Mouse (Mus musculus) brain, embryonic 18.5 days (tissue): Measurements from ENCODE around the gene Ngp.
"Not testable (repeated sequence)": the region's sequence is repeated elsewhere in the genome, so short reads cannot be mapped to it uniquely, and the experiment has no call there.

ENCODE experiments used
- DNase-seq: peaks from one replicate; pipeline ENCODE4 v3.0.0-alpha.2; 2012; ENCODE audit warnings: low read depth, low spot score

Ngp gene

GRCm38 (mm10) chr9:110419511-110420112, at the start of gene Ngp:
TSS of gene Ngp (plus strand) at chr9:110419747.
- DNase-seq = no peak

GRCm38 (mm10) chr9:110369860-110370259, 49.7 kb upstream of the Ngp start:
- DNase-seq = no peak

GRCm38 (mm10) chr9:110373871-110374270, 45.7 kb upstream of the Ngp start:
- no peak for DNase-seq

- no peak for DNase-seq
These were observed 43.9 kb upstream of the Ngp start for GRCm38 (mm10) chr9:110375668-110376067.

GRCm38 (mm10) chr9:110377655-110378054, 41.9 kb upstream of the Ngp start:
- DNase-seq = not testable (repeated sequence)

GRCm38 (mm10) chr9:110379361-110379760, 40.2 kb upstream of the Ngp start:
- no peak for DNase-seq

- no peak for DNase-seq
These were observed 38.9 kb upstream of the Ngp start for GRCm38 (mm10) chr9:110380662-110381061.

- DNase-seq = no peak
These were observed 38.3 kb upstream of the Ngp start for GRCm38 (mm10) chr9:110381292-110381691.

- no peak for DNase-seq
These were observed 35.1 kb upstream of the Ngp start for GRCm38 (mm10) chr9:110384369-110384929.

- DNase-seq = no peak
These were observed 31.5 kb upstream of the Ngp start for GRCm38 (mm10) chr9:110388011-110388410.

GRCm38 (mm10) chr9:110390843-110391242, 28.7 kb upstream of the Ngp start:
- no peak for DNase-seq

GRCm38 (mm10) chr9:110393295-110393694, 26.3 kb upstream of the Ngp start:
- no peak for DNase-seq

- no peak for DNase-seq
These were observed 18.9 kb upstream of the Ngp start for GRCm38 (mm10) chr9:110400650-110401049.

GRCm38 (mm10) chr9:110402731-110403130, 16.8 kb upstream of the Ngp start:
- DNase-seq = no peak

GRCm38 (mm10) chr9:110403240-110403639, 16.3 kb upstream of the Ngp start:
- not testable (repeated sequence) for DNase-seq

- DNase-seq = peak; percentile 6
These were observed 12.0 kb upstream of the Ngp start for GRCm38 (mm10) chr9:110407311-110408098.

- DNase-seq = peak; percentile 96
These were observed 11.3 kb upstream of the Ngp start, which contains the start of gene Ptpn23 for GRCm38 (mm10) chr9:110408099-110408773. TSS of gene Ptpn23 (minus strand) at chr9:110408213.

GRCm38 (mm10) chr9:110410908-110411887, 8.3 kb upstream of the Ngp start:
- peak; percentile 14 for DNase-seq

GRCm38 (mm10) chr9:110412926-110413325, 6.6 kb upstream of the Ngp start:
- no peak for DNase-seq

GRCm38 (mm10) chr9:110413785-110414184, 5.8 kb upstream of the Ngp start:
- no peak for DNase-seq

- DNase-seq = peak; percentile 10
These were observed 11.7 kb downstream of the Ngp start for GRCm38 (mm10) chr9:110431241-110431640.
